Mouse (Mus musculus): Measurements from ENCODE around the gene Sephs1. TPM values are rescaled to one million over a fixed set of nuclear protein-coding genes. Genes with fewer than 3 reads are reported as not detected.

The Sephs1 gene
- total and polyA plus RNA-seq, 3 experiments, result 36.9 to 40.4 TPM; not detected in 1

- Histone ChIP-seq H3K27ac (ENCODE audit: control insufficient read depth, low read depth, low read length) (no peak overlapping the region), H3K27me3 (ENCODE audit: control insufficient read depth in 1 of 2, insufficient read depth in 2 of 2, low read length in 2 of 2) (peaks cover 4% of the 10 kb centered on the region in 2 experiments; a peak in 1 of 4 replicates), H3K9me3 (replicated peaks; ENCODE audit: insufficient read depth, low read length) (no peaks in the 10 kb centered on the region), H3K79me2 (ENCODE audit: control insufficient read depth, insufficient read depth, low read length, poor library complexity) (no peaks in the 10 kb centered on the region), H3K4me3 (ENCODE audit: control insufficient read depth in 1 of 2, insufficient read depth in 1 of 2, low read depth in 2 of 2, low read length in 2 of 2) (no peak overlapping the region), H3K9ac (ENCODE audit: control insufficient read depth, low read depth, low read length, poor library complexity, severe bottlenecking) (no peak overlapping the region), H3K36me3 (ENCODE audit: control insufficient read depth in 1 of 2, insufficient read depth in 2 of 2, low read length in 2 of 2) (no peaks in the 10 kb centered on the region), H3K4me1 (ENCODE audit: control insufficient read depth in 1 of 2, insufficient read depth in 2 of 2, low read length in 2 of 2) (no peaks in the 10 kb centered on the region)
- no peak for TF ChIP-seq RAD21 (IDR thresholded peaks at IDR 0.05; ENCODE audit: low read depth, low read length)
- TF ChIP-seq GABPA (IDR thresholded peaks at IDR 0.05; ENCODE audit: low read depth, low read length), result no peak
- no peak for TF ChIP-seq E2F4 (IDR thresholded peaks at IDR 0.05; ENCODE audit: borderline replicate concordance, low read depth, low read length)
- no peak for TF ChIP-seq ZNF384 (IDR thresholded peaks at IDR 0.05; ENCODE audit: low read depth, low read length)
- no peak for TF ChIP-seq EP300 (IDR thresholded peaks at IDR 0.05; ENCODE audit: low read depth in 1 of 2, low read length in 2 of 2)
- no peak for TF ChIP-seq SIN3A (IDR thresholded peaks at IDR 0.05; ENCODE audit: low read length)
- TF ChIP-seq KAT2A (conservative IDR thresholded peaks at IDR 0.05; ENCODE audit: low read depth, low read length), result no peak
- TF ChIP-seq MEF2A (IDR thresholded peaks at IDR 0.05; ENCODE audit: extremely low read depth, insufficient replicate concordance, low read depth, low read length, poor library complexity, severe bottlenecking), result no peak
- no peak for TF ChIP-seq POLR2A (IDR thresholded peaks at IDR 0.05; ENCODE audit: control insufficient read depth in 1 of 2, insufficient read depth in 1 of 2, low read depth in 1 of 2, low read length in 2 of 2, poor library complexity in 1 of 2)
- no peak for DNase-seq (ENCODE audit: low read depth, low spot score)
These were observed 8.0 kb upstream of the Sephs1 start for GRCm38 (mm10) chr2:4873331-4873730.

- no peak for DNase-seq (ENCODE audit: low read depth, low spot score)
- TF ChIP-seq CHD1 (IDR thresholded peaks at IDR 0.05; ENCODE audit: low read depth, low read length) (no peak), USF2 (IDR thresholded peaks at IDR 0.05; ENCODE audit: borderline replicate concordance in 1 of 2, insufficient read depth in 1 of 2, low read depth in 1 of 2, low read length in 2 of 2) (no peak), SMC3 (IDR thresholded peaks at IDR 0.05; ENCODE audit: low read depth, low read length) (no peak), MAZ (IDR thresholded peaks at IDR 0.05; ENCODE audit: low read depth, low read length) (no peak), MYC (IDR thresholded peaks at IDR 0.05; ENCODE audit: low read depth, low read length) (no peak), MXI1 (IDR thresholded peaks at IDR 0.05; ENCODE audit: low read depth, low read length) (no peak), TBP (IDR thresholded peaks at IDR 0.05; ENCODE audit: low read depth, low read length) (no peak)
- peaks cover 4% of the 10 kb centered on the region in 2 experiments; a peak in 1 of 4 replicates for H3K27me3 ChIP-seq (ENCODE audit: control insufficient read depth in 1 of 2, insufficient read depth in 2 of 2, low read length in 2 of 2)
- no peaks in the 10 kb centered on the region for H3K36me3 ChIP-seq (ENCODE audit: control insufficient read depth in 1 of 2, insufficient read depth in 2 of 2, low read length in 2 of 2)
- no peak overlapping the region for H3K27ac ChIP-seq (ENCODE audit: control insufficient read depth, low read depth, low read length)
- H3K4me3 ChIP-seq (ENCODE audit: control insufficient read depth in 1 of 2, insufficient read depth in 1 of 2, low read depth in 2 of 2, low read length in 2 of 2), result no peak overlapping the region
- no peaks in the 10 kb centered on the region for H3K9me3 ChIP-seq (replicated peaks; ENCODE audit: insufficient read depth, low read length)
- no peak overlapping the region for H3K9ac ChIP-seq (ENCODE audit: control insufficient read depth, low read depth, low read length, poor library complexity, severe bottlenecking)
- H3K79me2 ChIP-seq (ENCODE audit: control insufficient read depth, insufficient read depth, low read length, poor library complexity), result no peaks in the 10 kb centered on the region
- H3K4me1 ChIP-seq (ENCODE audit: control insufficient read depth in 1 of 2, insufficient read depth in 2 of 2, low read length in 2 of 2), result no peaks in the 10 kb centered on the region
These were observed 6.3 kb upstream of the Sephs1 start for GRCm38 (mm10) chr2:4875090-4875489.
